Mouse (Mus musculus): ENCODE results near the gene Atg4d. TPM values are rescaled to one million over a fixed set of nuclear protein-coding genes. Genes with fewer than 3 reads are reported as not detected.
"Not testable (repeated sequence)": the region's sequence is repeated elsewhere in the genome, so short reads cannot be mapped to it uniquely, and the experiment has no call there.

The Atg4d gene
- polyA plus RNA-seq, 1 experiment from 2014 or later: 55.7 TPM

GRCm38 (mm10) chr9:21244428-21245112 is 20.5 kb upstream of the Atg4d start:
- H3K9me3 ChIP-seq: no peaks in the 10 kb centered on the region
- H3K27ac ChIP-seq: peak overlapping the region; percentile 48
- ATAC-seq (replicated peaks): peak; percentile 58
- H3K36me3 ChIP-seq (replicated peaks): no peaks in the 10 kb centered on the region
- under 1% methylated on average over 72 of the region's 72 CpGs for WGBS
- peaks cover 70% of the 10 kb centered on the region for H3K27me3 ChIP-seq (replicated peaks)
- peak overlapping the region; percentile 51 for H3K9ac ChIP-seq
- H3K4me1 ChIP-seq: peaks cover 19% of the 10 kb centered on the region
- peak overlapping the region; percentile 90 for H3K4me2 ChIP-seq
- peak overlapping the region; percentile 47 for H3K4me3 ChIP-seq

GRCm38 (mm10) chr9:21245113-21245487 is 20.0 kb upstream of the Atg4d start:
- Histone ChIP-seq H3K4me1 (peaks cover 19% of the 10 kb centered on the region), H3K4me2 (peak overlapping the region; percentile 90), H3K36me3 (replicated peaks) (no peaks in the 10 kb centered on the region), H3K4me3 (peak overlapping the region; percentile 47), H3K9me3 (no peaks in the 10 kb centered on the region), H3K9ac (peak overlapping the region; percentile 51), H3K27me3 (replicated peaks) (peaks cover 75% of the 10 kb centered on the region), H3K27ac (peak overlapping the region; percentile 48)
- ATAC-seq (replicated peaks): no peak; the same call in 1 of the 2 replicates
- 2% methylated on average over 16 of the region's 16 CpGs for WGBS

DNA sequence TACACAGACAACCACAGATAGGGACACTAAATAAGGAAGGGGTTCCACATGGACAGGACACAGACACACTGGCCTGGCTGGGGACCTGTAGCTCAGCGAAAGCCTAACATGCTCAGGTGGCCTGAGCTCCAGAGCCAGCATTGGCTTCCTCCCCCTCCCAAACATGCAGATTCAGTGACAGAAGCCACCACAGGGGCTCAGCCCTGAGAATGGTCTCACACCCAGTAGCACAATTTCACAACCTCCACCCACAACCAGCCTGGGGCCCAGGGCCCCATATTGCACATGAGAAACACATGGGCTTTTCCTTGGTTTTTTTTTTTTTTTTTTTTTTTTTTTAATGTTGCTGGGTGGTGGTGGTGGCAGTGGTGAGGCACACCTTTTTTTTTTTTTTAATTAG is 18.8 kb upstream of the Atg4d start:
- H3K4me2 ChIP-seq: no peak overlapping the region
- no peak overlapping the region for H3K4me3 ChIP-seq
- WGBS: 58% methylated on average over 1 of the region's 1 CpGs
- no peaks in the 10 kb centered on the region for H3K9me3 ChIP-seq
- no peak overlapping the region for H3K9ac ChIP-seq
- no peak for ATAC-seq (replicated peaks)
- H3K27ac ChIP-seq: no peak overlapping the region
- peaks cover 80% of the 10 kb centered on the region for H3K27me3 ChIP-seq (replicated peaks)
- no peaks in the 10 kb centered on the region for H3K36me3 ChIP-seq (replicated peaks)
- peaks cover 19% of the 10 kb centered on the region for H3K4me1 ChIP-seq

DNA sequence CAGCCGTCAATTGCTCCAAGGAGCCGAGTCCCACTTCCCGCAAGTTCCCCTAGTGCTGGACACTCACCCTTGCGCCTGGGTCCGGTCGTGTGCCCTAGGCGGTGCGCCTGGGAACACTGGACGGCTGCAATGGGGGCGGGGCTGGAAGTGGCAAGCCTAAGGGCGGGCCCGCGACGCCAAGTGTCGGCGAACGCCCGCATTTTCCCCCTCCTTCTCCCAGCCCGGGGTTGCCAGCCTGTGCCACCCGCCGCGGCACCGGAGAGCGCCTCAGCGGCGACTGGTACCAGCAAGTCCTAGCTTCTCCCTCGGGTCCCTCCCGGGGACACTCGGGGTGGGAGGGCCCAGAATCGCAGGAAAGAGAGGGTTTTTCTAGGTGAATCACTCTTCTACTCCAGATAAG is 16.8 kb upstream of the Atg4d start, which contains the start of gene S1pr5:
Gene S1pr5 (minus strand): TSS at position 118 of the 400 bp plus-strand sequence.
- no peak within 1 kb of the TSS for H3K9ac ChIP-seq
- no peak within 1 kb of the TSS for H3K27ac ChIP-seq
- H3K9me3 ChIP-seq: no peaks in the 10 kb centered on the region
- H3K4me1 ChIP-seq: peaks cover 19% of the 10 kb centered on the region
- ATAC-seq (replicated peaks): no peak
- H3K27me3 ChIP-seq (replicated peaks): peaks cover 72% of the 10 kb centered on the region
- peak within 1 kb of the TSS; percentile 12; the same call in 1 of the 2 replicates for H3K4me2 ChIP-seq
- under 1% methylated on average over 30 of the region's 30 CpGs for WGBS
- H3K36me3 ChIP-seq (replicated peaks): no peaks in the 10 kb centered on the region
- H3K4me3 ChIP-seq: no peak within 1 kb of the TSS

DNA sequence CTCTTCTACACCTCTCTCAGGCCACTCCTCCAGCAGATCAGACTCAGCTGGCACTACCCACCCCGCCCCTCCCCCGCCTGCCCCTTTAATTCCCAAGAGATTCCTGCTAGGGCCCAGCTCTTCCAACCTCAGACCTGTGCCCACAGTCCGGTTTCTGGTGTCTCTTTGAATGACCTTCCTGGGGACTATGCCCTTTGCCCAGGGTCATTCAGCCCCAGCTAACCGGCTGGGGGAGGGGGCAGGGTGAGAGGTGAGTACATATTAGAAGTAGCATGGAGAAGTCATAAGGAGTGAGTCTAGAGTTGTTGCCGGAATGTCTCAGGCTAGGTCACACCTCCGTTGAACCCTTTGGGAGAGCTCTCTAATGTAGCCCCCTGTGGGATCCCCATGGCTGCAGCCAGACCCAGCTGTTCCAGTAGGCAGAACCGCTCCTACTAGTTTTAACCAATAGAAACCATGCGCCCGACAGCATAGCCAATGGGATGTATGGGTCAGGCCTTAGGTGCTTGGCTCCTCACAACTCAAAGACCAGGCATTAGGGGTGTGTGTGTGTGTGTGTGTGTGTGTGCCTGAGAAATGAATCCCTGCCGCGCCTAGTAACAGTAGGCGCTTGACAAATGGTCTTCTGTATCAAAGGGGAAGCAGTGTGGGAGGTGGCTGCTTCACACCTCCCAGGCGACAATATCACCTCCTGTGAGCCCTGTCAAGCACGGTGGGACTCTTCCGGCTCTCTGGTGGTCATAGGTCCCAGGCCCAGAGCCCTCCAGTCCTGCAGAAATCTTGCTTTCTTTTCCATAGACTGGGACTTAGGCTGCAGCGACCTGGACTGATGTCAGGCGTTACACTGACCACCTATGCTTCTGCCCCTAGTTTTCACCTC is 15.2 kb upstream of the Atg4d start:
- WGBS: 39% methylated on average over 17 of the region's 17 CpGs
- H3K4me2 ChIP-seq: no peak overlapping the region
- no peaks in the 10 kb centered on the region for H3K36me3 ChIP-seq (replicated peaks)
- no peak overlapping the region for H3K27ac ChIP-seq
- peaks cover 57% of the 10 kb centered on the region for H3K27me3 ChIP-seq (replicated peaks)
- H3K9me3 ChIP-seq: no peaks in the 10 kb centered on the region
- no peak overlapping the region for H3K9ac ChIP-seq
- no peak overlapping the region for H3K4me3 ChIP-seq
- H3K4me1 ChIP-seq: peaks cover 7% of the 10 kb centered on the region
- no peak for ATAC-seq (replicated peaks)

GRCm38 (mm10) chr9:21250509-21250908 is 14.6 kb upstream of the Atg4d start:
- H3K27ac ChIP-seq: no peak overlapping the region
- no peak overlapping the region for H3K4me2 ChIP-seq
- ATAC-seq (replicated peaks): no peak
- no peak overlapping the region for H3K4me3 ChIP-seq
- 61% methylated on average over 2 of the region's 2 CpGs for WGBS
- H3K36me3 ChIP-seq (replicated peaks): no peaks in the 10 kb centered on the region
- H3K9me3 ChIP-seq: no peaks in the 10 kb centered on the region
- H3K27me3 ChIP-seq (replicated peaks): peaks cover 50% of the 10 kb centered on the region
- H3K9ac ChIP-seq: no peak overlapping the region
- peaks cover under 1% of the 10 kb centered on the region; the same call in 1 of the 2 replicates for H3K4me1 ChIP-seq

- no peaks in the 10 kb centered on the region for H3K4me1 ChIP-seq
- H3K4me3 ChIP-seq: no peak overlapping the region
- H3K27me3 ChIP-seq (replicated peaks): peaks cover 43% of the 10 kb centered on the region
- H3K4me2 ChIP-seq: no peak overlapping the region
- ATAC-seq (replicated peaks): no peak
- WGBS: 76% methylated on average over 13 of the region's 13 CpGs
- no peaks in the 10 kb centered on the region for H3K9me3 ChIP-seq
- no peaks in the 10 kb centered on the region for H3K36me3 ChIP-seq (replicated peaks)
- H3K27ac ChIP-seq: no peak overlapping the region
- no peak overlapping the region for H3K9ac ChIP-seq
Observed at GRCm38 (mm10) chr9:21251116-21251735, 13.9 kb upstream of the Atg4d start.

DNA sequence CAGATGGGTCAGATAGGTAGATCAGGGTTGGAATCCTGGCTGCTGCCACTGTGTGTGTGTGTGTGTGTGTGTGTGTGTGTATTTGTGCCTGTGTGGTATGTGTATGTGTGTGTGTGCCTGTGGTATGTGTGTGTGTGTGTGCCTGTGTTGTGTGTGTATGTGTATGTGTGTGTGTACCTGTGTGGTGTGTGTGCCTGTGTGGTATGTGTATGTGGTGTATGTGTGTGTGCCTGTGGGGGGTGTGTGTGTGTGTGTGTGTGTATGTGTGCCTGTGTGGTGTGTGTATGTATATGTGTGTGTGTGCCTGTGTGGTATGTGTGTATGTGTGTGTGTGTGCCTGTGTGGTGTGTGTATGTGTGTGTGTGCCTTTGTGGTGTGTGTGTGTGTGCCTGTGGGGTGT is 10.4 kb upstream of the Atg4d start:
- no peak for ATAC-seq (replicated peaks)
- no peaks in the 10 kb centered on the region for H3K4me1 ChIP-seq
- H3K4me3 ChIP-seq: no peak overlapping the region
- H3K4me2 ChIP-seq: no peak overlapping the region
- no peaks in the 10 kb centered on the region for H3K36me3 ChIP-seq (replicated peaks)
- H3K27me3 ChIP-seq (replicated peaks): peaks cover 13% of the 10 kb centered on the region
- H3K9ac ChIP-seq: no peak overlapping the region
- no peak overlapping the region for H3K27ac ChIP-seq
- H3K9me3 ChIP-seq: no peaks in the 10 kb centered on the region

DNA sequence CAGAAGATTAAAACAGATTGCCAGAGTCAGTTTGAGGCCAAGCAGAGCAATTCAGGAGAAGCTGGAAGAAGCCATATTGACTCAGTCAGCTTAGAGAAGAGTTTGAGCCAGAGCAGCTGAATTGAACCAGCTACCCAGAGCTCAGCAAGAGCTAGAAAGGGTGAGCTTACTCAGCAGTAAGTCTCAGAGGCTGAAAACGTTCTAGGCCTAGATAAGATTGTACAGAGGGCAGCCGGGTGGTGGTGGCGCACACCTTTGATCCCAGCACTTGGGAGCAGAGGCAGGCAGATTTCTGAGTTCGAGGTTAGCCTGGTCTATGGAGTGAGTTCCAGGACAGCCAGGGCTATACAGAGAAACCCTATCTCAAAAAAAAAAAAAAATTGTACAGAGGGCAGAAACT is 8.7 kb upstream of the Atg4d start:
- not testable (repeated sequence) for H3K4me2 ChIP-seq; ATAC-seq (replicated peaks); H3K36me3 ChIP-seq (replicated peaks); H3K27me3 ChIP-seq (replicated peaks); H3K9ac ChIP-seq; H3K27ac ChIP-seq; H3K4me1 ChIP-seq; H3K4me3 ChIP-seq; H3K9me3 ChIP-seq
- WGBS: 83% methylated on average over 4 of the region's 4 CpGs

DNA sequence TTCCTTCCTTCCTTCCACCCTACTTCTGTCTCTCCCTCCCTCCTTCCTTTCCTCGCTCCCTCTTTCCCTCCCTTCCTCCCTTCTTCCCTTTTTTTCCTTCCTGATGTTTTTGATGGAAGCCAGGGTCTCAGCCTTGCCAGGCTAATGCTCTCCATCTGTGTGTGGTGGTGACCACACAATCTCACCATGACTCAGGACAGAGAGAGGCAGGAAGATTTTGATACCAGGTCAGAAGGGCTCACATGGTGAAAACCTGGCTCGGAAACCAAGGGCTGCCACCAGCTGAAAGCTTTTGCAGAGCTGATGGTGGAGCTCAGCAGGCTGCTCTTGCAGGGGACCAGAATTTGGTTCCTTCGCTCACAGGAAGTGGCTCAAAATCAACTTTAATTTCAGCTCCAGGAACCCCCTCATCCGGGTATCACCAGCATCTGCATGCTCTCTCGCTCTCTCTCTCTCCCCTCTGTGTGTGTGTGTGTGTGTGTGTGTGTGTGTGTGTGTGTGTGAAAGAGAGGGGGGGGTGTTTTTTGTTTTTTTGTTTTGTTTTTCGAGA is 4.5 kb upstream of the Atg4d start:
- Histone ChIP-seq H3K4me1 (peaks cover 7% of the 10 kb centered on the region; the same call in 1 of the 2 replicates), H3K9ac (no peak overlapping the region), H3K27me3 (replicated peaks) (no peaks in the 10 kb centered on the region), H3K4me3 (no peak overlapping the region), H3K27ac (no peak overlapping the region), H3K9me3 (no peaks in the 10 kb centered on the region), H3K4me2 (no peak overlapping the region), H3K36me3 (replicated peaks) (no peaks in the 10 kb centered on the region)
- WGBS: 82% methylated on average over 6 of the region's 6 CpGs
- no peak for ATAC-seq (replicated peaks)

GRCm38 (mm10) chr9:21261831-21262230 is 3.3 kb upstream of the Atg4d start:
- no peak for ATAC-seq (replicated peaks)
- peaks cover 19% of the 10 kb centered on the region for H3K4me1 ChIP-seq
- no peak overlapping the region for H3K27ac ChIP-seq
- no peaks in the 10 kb centered on the region for H3K36me3 ChIP-seq (replicated peaks)
- no peak overlapping the region for H3K9ac ChIP-seq
- no peak overlapping the region for H3K4me2 ChIP-seq
- no peaks in the 10 kb centered on the region for H3K27me3 ChIP-seq (replicated peaks)
- H3K9me3 ChIP-seq: no peaks in the 10 kb centered on the region
- H3K4me3 ChIP-seq: no peak overlapping the region
- 58% methylated on average over 2 of the region's 2 CpGs for WGBS

All from midbrain, embryonic 15.5 days (tissue).